In the genomic region with DNA sequence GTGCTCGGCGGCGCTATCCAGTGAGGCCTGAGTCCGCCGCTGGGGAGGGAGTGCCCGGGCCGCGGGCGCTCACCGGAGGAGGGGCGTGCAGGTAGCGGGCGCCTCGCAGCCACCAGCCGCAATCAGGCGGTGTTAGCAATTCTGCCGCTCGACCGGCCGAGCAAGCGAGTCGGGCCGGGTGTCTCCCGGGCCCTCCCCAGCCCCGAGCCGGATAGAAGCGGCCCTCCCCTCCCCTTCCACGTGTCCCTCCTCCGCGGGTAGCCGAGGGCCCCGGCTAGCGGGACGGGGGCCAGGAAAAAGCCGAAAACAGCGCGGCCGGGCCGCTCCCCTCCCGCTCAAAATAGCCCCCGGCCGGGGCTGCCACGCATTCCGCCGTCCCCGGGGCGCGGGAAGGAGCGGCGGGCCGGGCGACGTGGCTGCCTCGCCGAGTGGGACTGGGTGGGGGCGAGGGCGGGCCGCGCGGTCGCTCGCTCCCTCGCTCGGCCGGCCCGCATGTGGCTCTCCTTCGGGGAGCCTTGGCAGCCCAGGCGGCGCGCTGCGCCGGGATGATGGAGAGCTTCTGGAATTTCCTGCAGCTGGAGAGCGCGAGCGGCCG, we compare ENCODE assay signal across 7 mouse cellular contexts. TPM values are rescaled to one million over a fixed set of nuclear protein-coding genes. Genes with fewer than 3 reads are reported as not detected.
DNase-seq lines count a peak whose midpoint lies in the region; ATAC-seq and TF ChIP-seq lines count a peak whose summit lies in the region.

No protein-coding gene starts in this region.

- peak overlapping the region; percentile 32 for H3K4me3 ChIP-seq in ES-Bruce4 (ENCODE audit: low read depth, low read length)
- H3K4me3 ChIP-seq in gastrocnemius, adult 2 months, result peak overlapping the region; percentile 87
- peak overlapping the region; percentile 66 for H3K4me3 ChIP-seq in intestine, embryonic 16.5 days (ENCODE audit: low read length)
- peak overlapping the region; percentile 60 for H3K4me3 ChIP-seq in lung, embryonic 15.5 days
- H3K4me3 ChIP-seq in small intestine, adult 2 months (ENCODE audit: low read depth, low read length), result peak overlapping the region; percentile 63

- DNase-seq in adrenal gland, postnatal 10 days, result peak; percentile 70
- peak; percentile 90 for DNase-seq in gastrocnemius, adult 2 months

- no peaks in the 10 kb centered on the region for H3K27me3 ChIP-seq in ES-Bruce4 (ENCODE audit: control insufficient read depth, insufficient read depth, low read length, poor library complexity, severe bottlenecking)
- no peaks in the 10 kb centered on the region for H3K27me3 ChIP-seq in intestine, embryonic 16.5 days (replicated peaks; ENCODE audit: control insufficient read depth, insufficient read depth, low read length)
- H3K27me3 ChIP-seq in lung, embryonic 15.5 days, result no peaks in the 10 kb centered on the region
- 0 out of 2 replicates have a peak, but pooled peaks cover 3% of the 10 kb centered on the region for H3K27me3 ChIP-seq in small intestine, adult 2 months (ENCODE audit: control insufficient read depth, insufficient read depth, low read length)

- no peak for TF ChIP-seq CTCF in ES-Bruce4 (IDR thresholded peaks at IDR 0.05; ENCODE audit: low read depth, low read length)
- TF ChIP-seq CTCF in gastrocnemius, adult 2 months (IDR thresholded peaks at IDR 0.05), result no peak; the same call in 1 of the 2 replicates
- no peak for TF ChIP-seq CTCF in small intestine, adult 2 months (IDR thresholded peaks at IDR 0.05; ENCODE audit: extremely low read depth, insufficient read length, insufficient replicate concordance, low read depth, low read length)

- TF ChIP-seq EP300 in ES-Bruce4 (IDR thresholded peaks at IDR 0.05; ENCODE audit: insufficient read depth, low read depth, low read length), result 0 out of 2 replicates have a peak, but pooled peaks have one; percentile 32

- TF ChIP-seq POLR2A in ES-Bruce4 (IDR thresholded peaks at IDR 0.05; ENCODE audit: insufficient read depth, low read length), result peak; percentile 24
- no peak for TF ChIP-seq POLR2A in small intestine, adult 2 months (IDR thresholded peaks at IDR 0.05; ENCODE audit: low read depth, low read length)

- ATAC-seq in intestine, embryonic 16.5 days, result peak; percentile 72
- peak; percentile 66 for ATAC-seq in lung, embryonic 15.5 days (ENCODE audit: borderline replicate concordance, extremely low read depth, low FRiP score, low TSS enrichment)
- ATAC-seq in erythroid progenitor cell, adult 5-6 weeks (replicated peaks; ENCODE audit: low FRiP score, poor library complexity, severe bottlenecking), result no peak

- H3K4me2 ChIP-seq in intestine, embryonic 16.5 days (ENCODE audit: low read depth, low read length), result peak overlapping the region; percentile 100
- H3K4me2 ChIP-seq in lung, embryonic 15.5 days, result peak overlapping the region; percentile 94

- H3K9me3 ChIP-seq in ES-Bruce4 (replicated peaks; ENCODE audit: control insufficient read depth, insufficient read depth, low read length, poor library complexity, severe bottlenecking), result no peaks in the 10 kb centered on the region
- H3K9me3 ChIP-seq in intestine, embryonic 16.5 days (ENCODE audit: control insufficient read depth, low read length), result no peaks in the 10 kb centered on the region
- no peaks in the 10 kb centered on the region for H3K9me3 ChIP-seq in lung, embryonic 15.5 days

- H3K27ac ChIP-seq in ES-Bruce4 (ENCODE audit: insufficient read depth, low read length), result peak overlapping the region; percentile 46
- H3K27ac ChIP-seq in gastrocnemius, adult 2 months, result peak overlapping the region; percentile 94
- H3K27ac ChIP-seq in intestine, embryonic 16.5 days (ENCODE audit: low read length), result peak overlapping the region; percentile 88
- peak overlapping the region; percentile 95 for H3K27ac ChIP-seq in lung, embryonic 15.5 days
- H3K27ac ChIP-seq in small intestine, adult 2 months (ENCODE audit: insufficient read depth, low read depth, low read length), result no peak overlapping the region

- peaks cover 2% of the 10 kb centered on the region; the same call in 1 of the 2 replicates for H3K36me3 ChIP-seq in ES-Bruce4 (ENCODE audit: control insufficient read depth, insufficient read depth, low read length, poor library complexity, severe bottlenecking)
- H3K36me3 ChIP-seq in intestine, embryonic 16.5 days (ENCODE audit: control insufficient read depth, insufficient read depth, low read length), result no peaks in the 10 kb centered on the region
- H3K36me3 ChIP-seq in lung, embryonic 15.5 days, result no peaks in the 10 kb centered on the region
- no peaks in the 10 kb centered on the region for H3K36me3 ChIP-seq in small intestine, adult 2 months (ENCODE audit: control insufficient read depth, insufficient read depth, low read length)

- H3K4me1 ChIP-seq in ES-Bruce4 (ENCODE audit: control insufficient read depth, insufficient read depth, low read length), result peaks cover 7% of the 10 kb centered on the region
- peaks cover 51% of the 10 kb centered on the region for H3K4me1 ChIP-seq in intestine, embryonic 16.5 days (ENCODE audit: control insufficient read depth, insufficient read depth, low read length)
- peaks cover 70% of the 10 kb centered on the region for H3K4me1 ChIP-seq in lung, embryonic 15.5 days
- peaks cover 18% of the 10 kb centered on the region for H3K4me1 ChIP-seq in small intestine, adult 2 months (ENCODE audit: control insufficient read depth, insufficient read depth, insufficient read length, low read length)

- under 1% methylated on average over 70 of the region's 76 CpGs for WGBS in intestine, embryonic 16.5 days
- WGBS in lung, embryonic 15.5 days, result 0% methylated on average over 66 of the region's 76 CpGs
- WGBS in small intestine, adult 2 months, result 1% methylated on average over 76 of the region's 76 CpGs

- intact Hi-C loops in gastrocnemius, adult 2 months (cut with DNase I), result loop anchor here (1.0 kb wide), 1 partner anchor 26 kb away; no protein-coding TSS in a partner anchor

- H3K9ac ChIP-seq in ES-Bruce4 (ENCODE audit: low read depth, poor library complexity, severe bottlenecking), result peak overlapping the region; percentile 98
- H3K9ac ChIP-seq in intestine, embryonic 16.5 days (ENCODE audit: low read depth, low read length), result peak overlapping the region; percentile 78
- H3K9ac ChIP-seq in lung, embryonic 15.5 days, result peak overlapping the region; percentile 67

RNA-seq across cellular contexts. Expression of a gene that starts 27.6 kb away (rescaled TPM):
- 88.2 and 102 TPM in 2 replicates for polyA plus RNA-seq in ES-Bruce4 (2011; ENCODE audit: insufficient read depth, insufficient read length, low read depth, missing spikeins)
- total RNA-seq in adrenal gland, postnatal 10 days (2021), result 10 to 100 TPM; 50.8 to 74.3 TPM
- total RNA-seq in gastrocnemius, adult 2 months (2021), result 10 to 100 TPM; 30.2 to 55.1 TPM
- 5.3 and 5.7 TPM in 2 replicates for polyA plus RNA-seq in intestine, embryonic 16.5 days (2015; fragmentation: Nextera tagmentation; extraction: Ambion mirVana)
- 8.5 and 10.5 TPM in 2 replicates for polyA plus RNA-seq in lung, embryonic 15.5 days (2015; fragmentation: Nextera tagmentation; extraction: Ambion mirVana)
- polyA plus RNA-seq in small intestine, adult 2 months (2012; rRNA removed), result 13.8 and 23.7 TPM in 2 replicates
- total RNA-seq in erythroid progenitor cell, adult 5-6 weeks (2015; ENCODE audit: low replicate concordance), result 2.9 TPM in 2 replicates
- 0.26 TPM in 1 of 2 replicates, not detected in the other for total RNA-seq in erythroid progenitor cell, adult 5-6 weeks (2017; ENCODE audit: low replicate concordance)

Comparison
In these comparisons a context has a peak if more than half of its experiments do, and no peak if none do; other contexts are left out.
1. H3K4me3 ChIP-seq: peak in every context shown above with its lines; median percentile 87 in gastrocnemius, adult 2 months; 66 in intestine, embryonic 16.5 days; 63 in small intestine, adult 2 months; 60 in lung, embryonic 15.5 days; 32 in ES-Bruce4.